Mouse (Mus musculus) monocyte, adult 2 months (primary cell): ENCODE data around the gene Serpina3b.

ENCODE experiments used
- DNase-seq, 2 experiments: peaks; one replicate each; pipeline ENCODE4 v3.0.0; 2022; ENCODE audit warnings: low spot score in 2 of 2, low read depth in 1 of 2

Serpina3b gene

GRCm38 (mm10) chr12:104174747-104175146, 47.0 kb downstream of the Serpina3b start:
- DNase-seq, result no peak

GRCm38 (mm10) chr12:104175636-104176035, 47.8 kb downstream of the Serpina3b start:
- DNase-seq, result no peak

- DNase-seq, result no peak
These were observed 50.8 kb downstream of the Serpina3b start for GRCm38 (mm10) chr12:104178577-104178976.

- no peak for DNase-seq
These were observed 51.2 kb downstream of the Serpina3b start for GRCm38 (mm10) chr12:104178987-104179386.

- DNase-seq, result no peak
These were observed 57.2 kb downstream of the Serpina3b start for GRCm38 (mm10) chr12:104185046-104185445.

- no peak for DNase-seq
These were observed 58.3 kb downstream of the Serpina3b start for GRCm38 (mm10) chr12:104186041-104186581.
